Mouse (Mus musculus): ENCODE data around the gene Larp6.

Gene Larp6

DNA sequence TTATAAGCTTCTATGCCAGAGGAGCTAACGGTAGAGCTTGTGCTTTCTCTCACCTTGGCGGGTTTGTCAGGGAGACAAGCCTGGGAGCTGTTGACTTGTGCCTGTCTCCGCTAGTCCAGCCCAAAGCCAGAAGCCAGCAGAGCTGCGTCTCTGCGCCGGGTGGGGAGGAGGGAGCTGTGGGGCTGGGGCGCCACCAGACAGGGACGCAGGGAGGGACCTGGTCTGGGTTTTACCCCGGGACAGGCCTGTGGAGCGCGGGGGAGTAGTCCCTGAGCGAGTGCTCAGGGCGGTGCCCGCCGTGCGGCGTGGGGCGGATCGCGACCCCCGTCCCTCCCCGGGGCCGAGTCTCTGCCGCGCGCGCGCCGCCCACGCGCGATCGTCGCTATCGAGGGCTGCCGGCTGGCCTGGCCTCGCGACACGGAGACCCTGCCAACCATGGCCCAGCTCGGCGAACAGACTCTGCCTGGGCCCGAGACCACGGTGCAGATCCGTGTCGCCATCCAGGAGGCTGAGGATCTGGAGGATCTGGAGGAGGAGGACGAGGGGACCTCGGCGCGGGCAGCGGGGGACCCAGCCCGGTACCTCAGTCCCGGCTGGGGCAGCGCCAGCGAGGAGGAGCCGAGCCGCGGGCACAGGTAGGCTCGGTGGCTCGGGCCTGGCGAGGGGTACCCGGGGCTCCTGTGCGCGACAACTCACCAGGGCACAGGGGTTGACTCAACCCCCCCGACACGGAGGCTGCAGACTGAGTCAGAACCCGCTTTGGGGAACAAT is at the start of gene Larp6:
Larp6 (plus strand) TSS at position 219 of the 771 bp plus-strand sequence.
- no peak for DNase-seq (ENCODE audit: low spot score)

DNA sequence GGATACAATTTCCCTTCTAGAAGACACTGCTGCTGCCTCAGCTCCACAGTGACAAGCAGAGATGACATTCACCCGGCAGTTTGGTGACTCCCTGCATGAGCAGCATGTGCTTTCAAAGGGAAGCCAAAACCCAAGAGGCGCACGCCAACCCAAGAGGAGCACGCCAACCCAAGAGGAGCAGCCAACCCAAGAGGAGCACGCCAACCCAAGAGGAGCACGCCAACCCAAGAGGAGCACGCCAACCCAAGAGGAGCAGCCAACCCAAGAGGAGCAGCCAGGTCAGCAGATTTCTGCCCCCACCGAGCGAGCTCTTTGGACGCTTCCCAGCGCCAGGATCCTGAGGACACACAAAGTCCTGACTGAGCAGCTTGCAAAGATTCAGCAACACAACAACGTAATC is 48.4 kb upstream of the Larp6 start:
- DNase-seq (ENCODE audit: low spot score): no peak

DNA sequence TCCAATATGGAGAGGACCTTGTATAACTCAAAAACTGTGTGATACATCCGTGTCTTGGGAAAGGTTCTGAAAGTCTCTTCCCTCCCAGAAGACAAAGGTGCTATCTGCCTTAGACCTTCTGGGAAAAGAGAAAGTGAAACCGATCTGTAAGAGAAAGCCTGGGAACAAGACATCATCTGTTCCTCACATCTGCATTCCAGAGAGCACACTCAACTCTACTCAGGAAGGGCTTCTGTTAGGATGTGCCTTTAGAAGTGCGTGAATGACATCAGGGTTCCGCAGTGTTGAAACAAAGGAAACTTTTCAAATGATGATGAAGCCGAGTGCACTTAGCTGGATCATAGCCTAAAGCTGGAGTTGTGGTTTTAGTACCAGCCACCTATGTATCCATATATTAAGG is 47.9 kb upstream of the Larp6 start:
- DNase-seq (ENCODE audit: low spot score): no peak

DNA sequence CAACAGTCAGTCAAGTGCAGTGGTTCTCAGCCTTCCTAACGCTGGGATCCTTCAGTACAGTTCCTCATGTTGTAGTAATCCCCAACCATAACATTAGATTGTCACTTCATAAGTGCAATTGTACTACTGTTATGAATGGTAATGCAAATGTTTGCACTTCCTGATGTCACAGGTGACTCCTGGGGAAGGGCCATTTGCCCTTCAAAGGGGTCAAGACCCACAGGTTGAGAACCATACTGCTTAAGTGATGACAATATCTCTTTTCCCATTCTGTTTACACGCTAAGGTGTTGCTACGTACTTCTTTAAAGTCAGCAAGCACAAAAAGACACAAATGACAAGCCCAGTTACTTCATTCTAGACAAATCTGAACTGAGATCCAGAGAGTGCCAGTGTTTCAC is 47.3 kb upstream of the Larp6 start:
- DNase-seq (ENCODE audit: low spot score): no peak

DNA sequence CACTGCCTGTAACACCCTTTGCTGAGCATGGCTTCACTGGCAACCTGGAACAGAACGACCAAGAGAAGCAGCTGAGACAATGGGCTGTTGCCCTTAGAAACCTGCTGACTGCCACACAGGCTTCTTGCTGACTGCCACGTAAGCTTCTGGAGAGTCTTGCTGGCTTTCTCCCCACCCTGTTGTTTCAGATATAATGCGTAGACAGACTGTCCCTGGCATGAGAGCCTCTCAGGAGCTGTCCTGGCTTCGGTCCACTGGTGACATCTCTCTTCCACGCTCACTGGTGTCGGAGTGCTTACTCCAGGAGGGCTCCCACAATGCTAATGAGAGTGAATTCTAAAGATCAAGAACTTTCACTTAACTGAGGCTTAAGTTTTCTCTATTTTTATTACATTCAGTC is 43.9 kb upstream of the Larp6 start:
- DNase-seq (ENCODE audit: low spot score): no peak

DNA sequence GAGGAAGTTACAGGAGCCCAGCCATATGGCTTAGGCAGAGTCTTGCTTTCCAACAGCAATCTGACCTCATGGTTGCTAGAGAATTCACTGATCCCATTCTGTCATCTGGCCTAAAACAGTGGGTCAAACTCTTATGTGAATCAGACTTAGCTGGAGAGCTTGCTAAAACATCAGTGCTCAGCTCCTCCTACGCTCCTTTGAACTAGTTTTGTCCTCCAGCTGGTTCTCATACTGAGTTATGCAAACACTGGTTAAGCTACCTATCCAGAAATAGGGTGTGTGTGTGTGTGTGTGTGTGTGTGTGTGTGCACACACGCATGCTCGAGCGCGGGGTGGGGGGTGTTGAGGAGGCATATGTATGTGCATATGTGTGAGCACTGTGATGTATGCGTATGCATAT is 40.2 kb upstream of the Larp6 start:
- DNase-seq (ENCODE audit: low spot score): no peak

DNA sequence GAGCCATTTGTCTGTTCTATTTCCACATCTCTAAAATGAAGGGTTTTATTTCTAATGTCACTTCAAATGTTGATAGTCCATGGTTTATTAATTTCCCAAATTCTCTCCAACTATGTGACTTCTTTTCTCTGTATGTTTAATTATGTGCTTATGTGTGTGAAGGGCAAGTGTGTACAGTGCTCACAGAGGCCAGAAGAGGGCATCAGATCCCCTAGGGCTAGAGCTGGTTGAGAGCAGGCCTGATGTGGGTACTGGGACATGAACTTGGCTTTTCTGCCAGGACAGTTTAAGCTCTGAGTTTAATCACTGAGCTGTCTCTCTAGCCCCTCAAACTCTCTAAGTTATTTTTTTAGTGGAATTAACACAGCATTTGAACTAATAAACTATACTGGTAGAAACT is 38.0 kb upstream of the Larp6 start:
- no peak for DNase-seq (ENCODE audit: low spot score)

DNA sequence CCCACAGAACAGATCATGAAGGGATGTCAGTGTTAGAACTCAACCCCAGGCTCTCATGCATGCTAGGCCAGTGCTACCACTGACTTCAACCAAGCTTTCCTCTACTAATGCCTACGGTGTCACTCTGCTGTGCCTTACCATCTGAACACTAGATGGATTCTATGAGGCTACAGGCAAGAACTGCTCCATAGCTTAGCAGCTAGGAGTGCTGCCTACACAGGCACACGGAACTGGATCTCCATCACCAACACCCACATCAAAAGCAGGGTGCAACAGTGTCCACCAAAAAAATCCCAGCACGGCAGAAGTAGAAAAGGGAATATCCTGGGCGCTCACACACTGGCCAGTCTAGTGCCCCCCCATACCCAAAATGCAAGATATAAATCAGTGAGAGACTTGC is 36.4 kb upstream of the Larp6 start:
- DNase-seq (ENCODE audit: low spot score): no peak

DNA sequence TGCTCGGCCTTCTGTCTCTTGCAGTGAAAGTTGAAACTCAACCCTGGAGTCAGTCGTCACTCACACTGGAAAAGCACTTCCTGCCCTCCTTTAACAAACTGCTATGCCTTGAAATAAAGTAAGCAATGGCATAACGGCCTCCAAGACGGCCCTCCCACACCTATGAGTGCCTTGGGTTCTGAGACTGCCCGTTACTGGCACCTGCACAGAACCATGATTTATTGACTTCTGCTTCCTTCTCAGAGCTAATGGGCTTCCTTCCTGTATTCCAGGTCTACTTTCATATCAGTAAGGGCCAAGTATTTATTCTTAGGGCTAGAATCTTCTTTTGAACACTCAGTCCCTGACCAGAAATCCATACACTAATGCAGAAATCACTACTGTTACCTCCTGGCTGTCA is 33.9 kb upstream of the Larp6 start:
- DNase-seq (ENCODE audit: low spot score): no peak

DNA sequence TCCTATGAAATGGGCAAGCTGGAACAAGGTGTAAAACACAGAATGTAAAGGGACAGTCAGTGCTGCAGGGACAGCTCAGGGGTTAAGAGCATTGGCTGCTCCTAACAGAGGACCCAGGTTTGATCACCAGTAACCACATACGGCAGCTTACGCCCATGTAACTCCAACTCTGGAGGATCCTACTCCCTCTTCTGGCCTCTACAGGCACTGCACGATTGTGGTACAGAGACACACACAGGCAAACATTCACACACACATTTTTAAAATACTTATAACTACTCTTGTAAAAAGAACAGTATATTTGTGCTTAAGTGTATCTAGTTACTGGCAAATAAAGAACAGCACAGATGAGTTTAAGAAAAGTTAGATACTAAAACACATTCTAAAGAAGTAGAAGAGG is 31.8 kb upstream of the Larp6 start:
- no peak for DNase-seq (ENCODE audit: low spot score)

DNA sequence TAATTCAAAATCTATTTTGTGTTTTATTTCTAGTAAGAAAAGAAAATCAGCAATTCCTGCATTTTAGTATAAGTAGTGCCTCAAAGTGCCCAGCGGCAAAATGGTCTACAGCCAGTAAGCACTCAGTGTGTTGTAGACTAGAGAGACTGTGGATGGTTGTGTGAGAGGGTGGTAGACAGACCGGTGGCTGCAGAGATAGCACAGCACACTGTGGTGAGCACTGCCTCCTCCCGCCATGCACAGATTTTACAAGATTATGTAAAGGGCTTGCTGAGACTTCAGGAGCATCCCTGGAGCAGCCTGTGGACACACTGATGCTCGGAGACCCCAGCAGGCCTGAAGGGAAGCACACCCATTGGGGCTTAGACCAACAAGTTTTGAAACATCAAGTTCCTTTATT is 30.0 kb upstream of the Larp6 start:
- DNase-seq (ENCODE audit: low spot score): no peak

DNA sequence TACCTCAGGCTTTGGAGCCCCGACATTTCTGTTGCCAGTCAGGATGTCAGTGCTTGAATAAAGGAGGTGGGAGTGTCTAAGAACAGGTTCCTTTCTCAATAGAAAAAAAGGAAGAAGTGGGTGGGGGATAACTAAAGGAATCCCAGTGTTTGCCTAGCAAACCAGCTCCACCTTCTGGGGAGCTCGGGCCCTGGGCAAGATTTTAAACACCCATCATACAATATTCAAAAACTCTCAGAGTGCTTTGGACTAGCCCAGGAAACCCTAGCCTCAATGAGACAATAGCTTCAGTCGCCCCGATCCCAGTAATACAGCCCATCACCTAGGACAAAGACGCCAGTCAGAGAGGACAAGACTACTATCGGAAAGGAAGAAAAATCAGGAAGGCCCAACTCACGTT is 25.4 kb upstream of the Larp6 start:
- no peak for DNase-seq (ENCODE audit: low spot score)

DNA sequence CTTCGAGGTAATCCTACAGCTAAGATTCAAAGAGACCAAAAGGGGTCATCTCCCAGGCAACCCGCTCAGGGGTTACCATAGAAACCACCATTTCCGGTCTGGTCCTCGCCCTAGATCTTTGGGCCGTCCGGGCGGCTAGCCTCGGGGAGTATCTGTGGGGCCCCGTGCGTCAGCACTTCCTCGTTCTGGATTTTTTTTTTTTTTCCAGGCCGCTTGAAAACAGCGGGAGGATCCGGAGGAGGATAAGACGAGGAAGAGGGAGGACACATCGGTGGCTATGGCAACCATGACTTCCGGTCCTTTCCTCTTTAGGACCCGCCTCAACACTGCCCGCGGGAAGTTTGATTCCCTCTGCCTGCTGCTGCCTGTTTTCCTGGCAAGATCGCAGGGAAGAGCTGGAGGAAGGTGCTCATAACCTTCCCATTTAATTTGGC is 24.9 kb upstream of the Larp6 start, which contains the start of gene Lrrc49:
Lrrc49 (minus strand) TSS at position 268 of the 434 bp plus-strand sequence.
- peak; percentile 34 for DNase-seq (ENCODE audit: low spot score)

DNA sequence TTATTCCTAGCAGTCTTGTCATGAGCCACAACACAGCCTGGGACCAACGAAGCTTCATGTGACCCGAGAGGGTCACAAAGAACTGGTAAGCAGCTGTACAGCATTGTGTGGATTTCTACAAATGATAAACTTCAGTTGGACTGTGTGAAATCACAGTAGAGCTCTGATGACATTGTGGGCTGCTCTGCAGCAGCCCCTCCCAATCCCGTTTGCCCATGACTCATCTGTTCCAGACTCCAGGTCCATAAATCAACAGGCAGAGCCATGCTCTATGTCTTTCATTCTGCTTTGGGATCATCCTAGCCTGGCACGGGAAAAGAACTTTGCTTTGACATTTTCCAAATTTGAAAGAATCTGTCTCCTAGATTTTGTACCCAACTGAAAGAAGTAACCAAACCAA is 20.2 kb upstream of the Larp6 start:
- DNase-seq (ENCODE audit: low spot score): no peak

DNA sequence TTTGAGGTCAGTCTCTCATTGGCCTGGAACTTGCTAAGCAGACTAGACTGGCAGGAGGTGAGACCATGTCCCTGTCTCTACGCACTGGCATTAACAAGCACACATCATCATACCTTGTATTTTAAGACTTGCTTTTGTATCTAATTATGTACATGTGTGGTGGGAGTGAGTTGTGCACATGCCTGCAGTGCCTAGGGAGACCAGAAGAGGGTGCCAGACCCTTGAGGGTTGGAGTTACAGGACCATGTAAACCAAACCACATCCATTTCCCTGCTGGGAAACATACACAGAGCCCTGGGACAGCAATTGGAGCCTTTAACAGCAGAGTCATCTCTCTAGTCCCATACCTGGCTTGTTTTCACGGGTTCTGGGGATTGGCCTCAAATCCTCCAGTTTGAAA is 18.8 kb upstream of the Larp6 start:
- DNase-seq (ENCODE audit: low spot score): no peak

DNA sequence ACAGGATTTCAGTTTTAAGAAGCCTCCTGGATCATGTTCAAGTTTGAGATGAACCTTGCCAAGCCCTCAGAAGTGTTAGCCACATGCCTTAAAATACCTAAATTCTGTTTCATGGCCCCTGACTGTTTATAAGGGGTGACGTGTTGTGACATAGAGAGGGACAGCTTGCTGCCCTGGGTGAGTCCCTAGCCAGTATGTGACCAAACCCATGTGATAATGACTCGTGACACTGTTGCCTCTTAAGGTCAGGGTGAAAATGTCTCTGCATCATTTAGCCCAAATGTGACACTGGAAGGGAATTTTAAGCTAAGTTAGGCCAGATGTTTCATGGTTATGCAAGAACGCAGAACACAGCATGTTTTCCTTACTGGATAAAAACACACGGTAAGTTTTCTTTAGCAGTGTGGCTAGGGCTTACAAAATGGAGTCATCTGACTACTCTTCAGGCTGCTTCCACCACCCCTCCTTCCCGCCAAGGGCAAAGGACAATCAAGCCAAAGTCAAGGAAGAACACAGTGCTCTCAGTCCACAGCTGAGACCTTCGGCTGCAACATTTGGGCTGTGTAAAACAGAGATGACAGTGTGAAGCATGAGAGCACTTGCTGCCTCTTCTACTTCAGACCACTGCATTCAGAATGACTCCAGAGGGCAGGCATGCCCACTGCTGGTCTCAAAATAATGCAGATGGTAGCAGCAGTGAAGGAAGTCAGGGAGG is 16.4 kb upstream of the Larp6 start:
- DNase-seq (ENCODE audit: low spot score): no peak

DNA sequence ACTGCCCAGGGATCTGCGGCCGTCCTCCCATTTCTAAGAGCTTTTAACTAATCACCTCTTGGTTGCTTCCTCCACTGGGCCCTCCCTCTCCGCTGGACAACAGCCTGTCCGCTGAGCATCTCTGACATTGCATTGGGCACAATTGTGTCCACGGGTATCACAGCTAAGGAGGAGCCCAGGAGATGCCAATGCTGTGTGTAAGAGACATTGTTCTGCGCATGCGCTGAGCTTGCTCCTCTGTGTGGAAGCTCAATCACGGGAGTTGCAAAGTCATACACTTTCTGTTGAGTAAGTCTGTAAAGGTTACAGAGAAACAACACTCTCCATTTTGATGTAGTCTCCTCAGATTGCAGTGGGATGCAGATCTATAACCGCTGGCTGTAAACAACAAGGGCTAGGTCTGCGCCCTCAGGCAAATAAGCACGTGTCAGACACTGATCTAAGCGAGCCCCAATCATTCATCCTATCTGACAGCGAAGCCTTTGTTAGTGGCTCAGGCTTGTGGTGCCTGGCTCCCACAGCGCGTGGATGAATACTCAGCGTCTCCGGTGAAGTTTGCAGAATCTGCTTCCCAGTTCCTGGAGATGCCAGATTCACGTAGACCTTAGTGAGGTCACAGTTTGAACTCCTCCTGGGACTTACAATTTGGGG is 13.1 kb upstream of the Larp6 start:
- no peak for DNase-seq (ENCODE audit: low spot score)

DNA sequence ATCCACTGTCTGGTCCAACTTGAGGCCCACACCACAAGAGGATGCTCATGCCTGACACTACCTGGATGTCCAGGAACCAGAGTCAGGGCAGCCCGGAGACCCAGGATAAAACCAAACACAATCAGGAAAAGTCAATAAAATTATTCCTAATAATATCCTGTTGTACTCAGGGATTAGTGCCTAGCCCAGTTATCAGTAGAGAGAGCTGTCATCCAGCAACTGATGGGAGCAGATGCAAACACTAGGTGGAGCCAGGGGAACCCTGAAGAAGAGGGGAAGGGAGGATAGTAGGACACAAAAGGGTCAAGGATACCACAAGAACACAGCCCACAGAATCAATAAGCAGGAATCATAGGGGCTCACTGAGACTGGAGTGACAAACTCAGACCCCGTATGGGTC is 5.2 kb upstream of the Larp6 start:
- no peak for DNase-seq (ENCODE audit: low spot score)

DNA sequence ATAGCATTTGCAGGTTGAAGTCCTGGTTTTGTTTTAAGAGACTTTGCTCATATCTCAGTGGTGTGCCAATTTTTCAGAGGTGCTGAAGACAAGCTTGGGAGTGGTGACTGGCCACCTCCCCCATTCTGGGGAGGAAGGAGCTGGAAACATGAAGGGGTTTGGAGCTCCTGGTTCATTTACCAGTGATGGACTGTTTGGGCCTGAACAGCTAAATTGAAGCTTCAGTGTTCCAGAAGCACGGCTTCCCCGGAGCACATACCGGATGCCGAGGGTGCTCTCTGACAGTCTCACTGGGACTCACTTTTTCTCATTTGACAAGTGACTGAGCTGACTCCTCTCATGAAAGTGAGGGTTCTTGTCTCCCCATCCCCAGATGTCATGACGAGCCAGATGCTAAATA is 4.2 kb upstream of the Larp6 start:
- no peak for DNase-seq (ENCODE audit: low spot score)

DNA sequence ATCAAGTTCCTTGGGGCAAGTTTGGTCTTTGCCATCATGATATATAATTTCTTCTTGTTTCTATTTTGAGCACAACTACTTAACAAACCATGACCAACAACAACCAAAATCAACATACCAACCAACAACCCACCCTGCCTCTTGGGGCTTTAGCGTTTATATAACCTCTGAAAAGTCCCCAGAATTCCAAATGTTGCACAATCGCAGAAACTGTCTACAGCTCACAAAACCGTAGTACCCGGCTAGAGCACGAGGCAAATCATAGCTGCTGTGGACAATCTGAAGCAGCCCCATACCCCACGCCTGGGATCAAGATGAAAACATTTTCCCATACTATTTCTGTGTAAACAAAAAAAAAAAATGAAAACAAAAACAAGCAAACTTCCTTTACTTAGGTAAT is 3.1 kb upstream of the Larp6 start:
- DNase-seq (ENCODE audit: low spot score): no peak

DNA sequence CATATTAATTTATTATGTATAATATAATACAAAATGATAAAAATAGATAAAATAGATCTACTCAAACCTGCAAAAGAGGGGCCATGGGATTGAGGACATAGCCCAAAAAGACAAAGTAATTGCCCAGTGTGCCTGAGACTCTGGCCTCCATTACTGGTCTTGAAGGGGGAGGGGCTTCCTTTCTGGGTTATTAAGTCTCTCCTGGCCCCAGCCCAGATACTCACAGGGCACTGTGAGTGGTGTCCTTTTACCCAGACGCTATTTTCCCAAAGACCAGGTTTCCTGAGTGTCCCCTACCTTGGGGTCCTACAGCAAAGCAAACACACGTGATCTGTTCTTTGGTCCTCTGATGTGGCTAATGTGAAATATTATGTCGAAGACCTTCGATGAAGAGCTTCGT is 778 bp upstream of the Larp6 start:
- no peak for DNase-seq (ENCODE audit: low spot score)

DNA sequence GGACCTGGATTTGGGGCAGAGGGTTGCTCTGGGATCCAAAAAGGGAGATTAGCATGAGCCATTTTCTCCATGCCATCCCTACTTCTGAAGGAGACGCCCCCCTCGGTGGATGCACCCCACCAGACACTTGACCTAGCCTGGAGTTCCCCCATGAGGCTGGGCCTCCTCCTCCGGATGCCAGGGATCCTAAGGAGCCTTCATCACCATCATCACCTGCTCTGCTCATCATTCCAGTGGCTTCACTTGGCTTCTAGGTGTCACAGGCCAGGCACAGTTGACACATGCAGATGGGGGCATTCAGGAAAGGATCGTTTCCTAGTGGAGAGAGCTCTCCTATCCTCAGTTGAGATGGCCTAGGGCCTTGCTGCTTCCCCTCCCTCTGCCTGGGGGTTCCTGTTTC is 827 bp downstream of the Larp6 start:
- DNase-seq (ENCODE audit: low spot score): no peak

DNA sequence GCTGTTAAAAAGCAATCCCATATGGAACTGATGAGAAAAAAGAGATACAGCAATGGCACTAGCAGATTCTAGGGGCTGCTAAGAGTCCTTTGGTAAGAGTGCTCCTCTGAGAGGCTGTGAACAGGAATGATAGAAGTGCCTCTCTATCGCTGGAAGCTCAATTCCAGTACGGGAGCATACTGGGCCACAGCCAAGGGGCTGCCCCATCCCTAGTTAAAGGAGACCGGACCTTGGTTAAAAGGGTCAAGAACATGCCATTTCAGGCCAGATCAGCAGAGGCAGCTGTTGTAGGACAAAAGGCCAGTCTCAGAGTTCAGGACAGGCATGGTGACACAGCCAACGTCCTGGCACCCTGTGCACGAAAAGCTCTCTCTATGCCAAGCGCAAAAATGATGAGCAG is 1.4 kb downstream of the Larp6 start:
- no peak for DNase-seq (ENCODE audit: low spot score)

All from spleen, adult 12 weeks (tissue).